Mouse (Mus musculus) spleen, adult 2 months (tissue): ENCODE results near the gene L3mbtl1.

Experiments used
- CTCF ChIP-seq: fragments of 200-500 bp; IDR thresholded peaks from 2 replicates; pipeline ENCODE4 v1.5.1; 2011; ENCODE audit warnings: mild to moderate bottlenecking, inconsistent platforms; ENCODE audit not compliant: insufficient read depth, insufficient read length, insufficient replicate concordance; ENCODE audit errors: extremely low read depth
- POLR2A ChIP-seq: fragments of 200-500 bp; IDR thresholded peaks from 2 replicates; pipeline ENCODE4 v1.6.1; 2011; ENCODE audit warnings: low read depth, low read length, inconsistent platforms

DNA sequence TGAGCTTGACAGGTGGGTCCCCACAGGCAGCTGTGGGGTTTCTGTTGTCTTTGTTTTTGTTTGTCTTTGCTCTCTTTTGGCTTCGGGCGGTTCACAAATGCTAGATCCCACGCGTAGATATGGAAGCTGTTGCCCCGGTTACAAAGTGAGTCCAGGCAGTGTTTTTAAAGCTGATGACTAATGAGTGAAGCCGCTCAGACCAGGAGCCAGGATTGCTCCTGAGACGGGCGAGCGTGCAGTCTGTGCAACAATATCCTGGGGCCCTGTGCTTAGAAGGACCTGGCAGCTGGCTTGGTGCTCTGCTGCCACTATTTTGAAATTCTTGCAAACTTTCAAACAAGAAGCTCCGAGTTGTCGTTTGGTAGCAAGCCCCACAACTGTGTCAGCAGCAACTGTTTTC is 30.4 kb downstream of the L3mbtl1 start:
- no peak for TF ChIP-seq CTCF
- no peak for TF ChIP-seq POLR2A
